In genomic region chr4:46452855-46453719, GRCm38 (mm10) we compare ENCODE assay signal across 7 mouse cellular contexts. TPM values are rescaled to one million over a fixed set of nuclear protein-coding genes. Genes with fewer than 3 reads are reported as not detected.
A peak's percentile ranks its signal among the peaks of the same experiment; 100 is the strongest.
DNase-seq lines count a peak whose midpoint lies in the region; ATAC-seq and TF ChIP-seq lines count a peak whose summit lies in the region.

No protein-coding gene starts in this region.

- H3K4me3 ChIP-seq in left cerebral cortex, adult 2 months: peak overlapping the region; percentile 64
- peak overlapping the region; percentile 88 for H3K4me3 ChIP-seq in embryonic facial prominence, embryonic 12.5 days
- H3K4me3 ChIP-seq in intestine, embryonic 14.5 days (ENCODE audit: low read depth, low read length): peak overlapping the region; percentile 84
- peak overlapping the region; percentile 82 for H3K4me3 ChIP-seq in neural tube, embryonic 13.5 days

- 35% methylated on average over 13 of the region's 13 CpGs for WGBS in embryonic facial prominence, embryonic 12.5 days
- 34% methylated on average over 13 of the region's 13 CpGs for WGBS in intestine, embryonic 14.5 days
- WGBS in neural tube, embryonic 13.5 days: 31% methylated on average over 13 of the region's 13 CpGs

- peak overlapping the region; percentile 99 for H3K9ac ChIP-seq in embryonic facial prominence, embryonic 12.5 days
- peak overlapping the region; percentile 99 for H3K9ac ChIP-seq in intestine, embryonic 14.5 days (ENCODE audit: low read length)
- peak overlapping the region; percentile 98 for H3K9ac ChIP-seq in neural tube, embryonic 13.5 days

- H3K27me3 ChIP-seq in embryonic facial prominence, embryonic 12.5 days: no peaks in the 10 kb centered on the region
- H3K27me3 ChIP-seq in intestine, embryonic 14.5 days (replicated peaks; ENCODE audit: control insufficient read depth, insufficient read depth, low read length): no peaks in the 10 kb centered on the region
- no peaks in the 10 kb centered on the region for H3K27me3 ChIP-seq in neural tube, embryonic 13.5 days

- H3K36me3 ChIP-seq in embryonic facial prominence, embryonic 12.5 days: no peaks in the 10 kb centered on the region
- peaks cover 6% of the 10 kb centered on the region; the same call in 1 of the 2 replicates for H3K36me3 ChIP-seq in intestine, embryonic 14.5 days (ENCODE audit: control insufficient read depth, insufficient read depth, low read length)
- no peaks in the 10 kb centered on the region for H3K36me3 ChIP-seq in neural tube, embryonic 13.5 days

- H3K4me1 ChIP-seq in embryonic facial prominence, embryonic 12.5 days: peaks cover 28% of the 10 kb centered on the region
- peaks cover 24% of the 10 kb centered on the region for H3K4me1 ChIP-seq in intestine, embryonic 14.5 days (replicated peaks; ENCODE audit: control insufficient read depth, insufficient read depth, low read length)
- H3K4me1 ChIP-seq in neural tube, embryonic 13.5 days (replicated peaks): peaks cover 47% of the 10 kb centered on the region

- peak overlapping the region; percentile 86 for H3K4me2 ChIP-seq in embryonic facial prominence, embryonic 12.5 days (replicated peaks)
- H3K4me2 ChIP-seq in intestine, embryonic 14.5 days (ENCODE audit: low read length): peak overlapping the region; percentile 76
- H3K4me2 ChIP-seq in neural tube, embryonic 13.5 days: peak overlapping the region; percentile 81

- peak overlapping the region; percentile 57 for H3K27ac ChIP-seq in left cerebral cortex, adult 2 months
- peak overlapping the region; percentile 100 for H3K27ac ChIP-seq in embryonic facial prominence, embryonic 12.5 days
- peak overlapping the region; percentile 98 for H3K27ac ChIP-seq in intestine, embryonic 14.5 days (ENCODE audit: low read depth)
- peak overlapping the region; percentile 97; the same call in 1 of the 2 replicates for H3K27ac ChIP-seq in neural tube, embryonic 13.5 days (replicated peaks)

- intact Hi-C loops in left cerebral cortex, adult 2 months (cut with DNase I): no loop called here
- intact Hi-C loops in left cerebral cortex, postnatal 4 days (cut with DNase I): no loop called here

- DNase-seq in left cerebral cortex, adult 2 months (ENCODE audit: extremely low spot score in 1 of 2, low spot score in 2 of 2): no peak
- no peak for DNase-seq in left cerebral cortex, postnatal 4 days
- DNase-seq in intestine, embryonic 14.5 days (ENCODE audit: low spot score): peak; percentile 69
- no peak for DNase-seq in adrenal gland, postnatal 4 days (ENCODE audit: low spot score in 2 of 2)
- DNase-seq in frontal cortex, postnatal 14 days (ENCODE audit: low spot score in 2 of 2): no peak

- H3K9me3 ChIP-seq in embryonic facial prominence, embryonic 12.5 days: no peaks in the 10 kb centered on the region
- H3K9me3 ChIP-seq in intestine, embryonic 14.5 days (ENCODE audit: control insufficient read depth, low read length): no peaks in the 10 kb centered on the region
- H3K9me3 ChIP-seq in neural tube, embryonic 13.5 days: no peaks in the 10 kb centered on the region

- no peak for ATAC-seq in embryonic facial prominence, embryonic 12.5 days (ENCODE audit: insufficient number of reproducible peaks, insufficient read depth, low FRiP score, low TSS enrichment)
- no peak for ATAC-seq in intestine, embryonic 14.5 days (replicated peaks; ENCODE audit: low FRiP score, low TSS enrichment, low read depth)
- ATAC-seq in neural tube, embryonic 13.5 days (ENCODE audit: low read depth): no peak

- no peak for TF ChIP-seq CTCF in left cerebral cortex, adult 2 months (IDR thresholded peaks at IDR 0.05)

RNA-seq across cellular contexts. Expression of gene Anp32b, which starts 2.4 kb away (rescaled TPM):
- 10 to 100 TPM; 44.9 to 46.4 TPM for total RNA-seq in left cerebral cortex, adult 2 months (2021)
- 10 to 100 TPM; 61.5 to 62.2 TPM for total RNA-seq in left cerebral cortex, postnatal 4 days (2021)
- polyA plus RNA-seq in embryonic facial prominence, embryonic 12.5 days (2016; fragmentation: Nextera tagmentation; extraction: Ambion mirVana): 329 and 349 TPM in 2 replicates
- 259 and 261 TPM in 2 replicates for polyA plus RNA-seq in intestine, embryonic 14.5 days (2014; fragmentation: Nextera tagmentation; extraction: Ambion mirVana)
- polyA plus RNA-seq in neural tube, embryonic 13.5 days (2015; fragmentation: Nextera tagmentation; extraction: Ambion mirVana): 89.8 and 95.5 TPM in 2 replicates
- total RNA-seq in adrenal gland, postnatal 4 days (2021): 100 to 1,000 TPM; 185 to 204 TPM

RNA-seq across cellular contexts. Expression of gene Nans, which starts 36.0 kb away (rescaled TPM):
- total RNA-seq in left cerebral cortex, adult 2 months (2021): 10 to 100 TPM; 13.9 to 19.8 TPM
- total RNA-seq in left cerebral cortex, postnatal 4 days (2021): 10 to 100 TPM; 54.8 to 63.2 TPM
- polyA plus RNA-seq in embryonic facial prominence, embryonic 12.5 days (2016; fragmentation: Nextera tagmentation; extraction: Ambion mirVana): 85.6 and 90.7 TPM in 2 replicates
- 81.5 and 86.8 TPM in 2 replicates for polyA plus RNA-seq in intestine, embryonic 14.5 days (2014; fragmentation: Nextera tagmentation; extraction: Ambion mirVana)
- 70.4 and 72.2 TPM in 2 replicates for polyA plus RNA-seq in neural tube, embryonic 13.5 days (2015; fragmentation: Nextera tagmentation; extraction: Ambion mirVana)
- total RNA-seq in adrenal gland, postnatal 4 days (2021): 10 to 100 TPM; 51.0 to 51.3 TPM

RNA-seq across cellular contexts. Expression of gene Hemgn, which starts 39.8 kb away (rescaled TPM):
- total RNA-seq in left cerebral cortex, adult 2 months (2021): not detected
- not detected for total RNA-seq in left cerebral cortex, postnatal 4 days (2021)
- polyA plus RNA-seq in embryonic facial prominence, embryonic 12.5 days (2016; fragmentation: Nextera tagmentation; extraction: Ambion mirVana): 2.5 and 2.8 TPM in 2 replicates
- 0.27 and 0.42 TPM in 2 replicates for polyA plus RNA-seq in intestine, embryonic 14.5 days (2014; fragmentation: Nextera tagmentation; extraction: Ambion mirVana)
- 0.37 and 0.60 TPM in 2 replicates for polyA plus RNA-seq in neural tube, embryonic 13.5 days (2015; fragmentation: Nextera tagmentation; extraction: Ambion mirVana)
- 10 to 100 TPM in 1 of 2 experiments, 1 to 10 TPM in 1; 7.3 to 17.9 TPM for total RNA-seq in adrenal gland, postnatal 4 days (2021)

Comparison
In these comparisons a context has a peak if more than half of its experiments do, and no peak if none do; other contexts are left out.
1. RNA of gene Hemgn, which starts 39.8 kb away (total RNA-seq): 7.3 to 17.9 TPM in adrenal gland, postnatal 4 days; not detected in left cerebral cortex, adult 2 months and not detected in left cerebral cortex, postnatal 4 days; every median in the first group is over 4 times any median in the second.
2. Peak in every context shown above with its lines, with median percentiles within 50 percentile points of each other: H3K27ac ChIP-seq, H3K4me3 ChIP-seq, H3K4me2 ChIP-seq and H3K9ac ChIP-seq.